Mouse (Mus musculus) embryonic facial prominence, embryonic 10.5 days (tissue): ENCODE data around the gene Slc22a22. TPM values are rescaled to one million over a fixed set of nuclear protein-coding genes. Genes with fewer than 3 reads are reported as not detected.

ENCODE experiments used
- DNase-seq: peaks from one replicate; pipeline ENCODE4 v3.0.0-alpha.2; 2017; ENCODE audit warnings: low spot score
- H3K27ac ChIP-seq: fragments of 300-500 bp; sonication (generic); replicated peaks from 2 replicates; pipeline ENCODE4 v1.5.1; 2016; ENCODE audit warnings: mild to moderate bottlenecking
- H3K27me3 ChIP-seq: fragments of 300-500 bp; sonication (generic); replicated peaks from 2 replicates; pipeline ENCODE4 v1.6.1; 2016; ENCODE audit warnings: low read depth, mild to moderate bottlenecking; ENCODE audit not compliant: poor library complexity, severe bottlenecking
- H3K36me3 ChIP-seq: fragments of 300-500 bp; sonication (generic); replicated peaks from 2 replicates; pipeline ENCODE4 v1.6.1; 2016; ENCODE audit warnings: mild to moderate bottlenecking, moderate library complexity
- H3K4me1 ChIP-seq: fragments of 300-500 bp; sonication (generic); 2 replicates; pipeline ENCODE4 v1.6.1; 2016
- H3K4me3 ChIP-seq: fragments of 300-500 bp; sonication (generic); 2 replicates; pipeline ENCODE4 v1.5.1; 2016; ENCODE audit warnings: mild to moderate bottlenecking, moderate library complexity
- H3K9me3 ChIP-seq: fragments of 300-500 bp; sonication (generic); 2 replicates; pipeline ENCODE4 v1.6.1; 2016; ENCODE audit warnings: mild to moderate bottlenecking
- WGBS: fragments of 180-500 bp; shearing (Covaris S2); methylation state at CpG from one replicate; pipeline ENCODE4 v1.1.7; 2016; 5-methylcytosine and 5-hydroxymethylcytosine counted together
- polyA plus RNA-seq: library from polyadenylated mRNA; unstranded; fragments of >200 nt; fragmentation: Nextera tagmentation; extraction: Ambion mirVana; gene quantifications from 2 replicates; pipeline ENCODE4 v1.2.1, GENCODE M21; 2016

The Slc22a22 gene
- not detected in 2 replicates for polyA plus RNA-seq

- Histone ChIP-seq H3K4me1 (peaks cover 5% of the 10 kb centered on the region), H3K9me3 (no peaks in the 10 kb centered on the region), H3K4me3 (no peak within 1 kb of the TSS), H3K27me3 (no peaks in the 10 kb centered on the region), H3K36me3 (no peaks in the 10 kb centered on the region), H3K27ac (no peak within 1 kb of the TSS)
- DNase-seq: no peak
- 67% methylated on average over 2 of the region's 2 CpGs for WGBS
These were observed at the start of gene Slc22a22 for GRCm38 (mm10) chr15:57477525-57477924. Slc22a22 (minus strand) TSS chr15:57477625.

GRCm38 (mm10) chr15:57523510-57524298 lies 46.3 kb upstream of the Slc22a22 start:
- Histone ChIP-seq H3K4me3 (no peak overlapping the region), H3K36me3 (no peaks in the 10 kb centered on the region), H3K4me1 (peaks cover 37% of the 10 kb centered on the region), H3K27ac (peak overlapping the region; percentile 67), H3K27me3 (0 out of 2 replicates have a peak, but pooled peaks cover 7% of the 10 kb centered on the region), H3K9me3 (no peaks in the 10 kb centered on the region)
- peak; percentile 75 for DNase-seq
- WGBS: 41% methylated on average over 10 of the region's 10 CpGs

GRCm38 (mm10) chr15:57522160-57522559 lies 44.7 kb upstream of the Slc22a22 start:
- Histone ChIP-seq H3K9me3 (no peaks in the 10 kb centered on the region), H3K27ac (no peak overlapping the region), H3K27me3 (0 out of 2 replicates have a peak, but pooled peaks cover 7% of the 10 kb centered on the region), H3K36me3 (no peaks in the 10 kb centered on the region), H3K4me1 (peaks cover 37% of the 10 kb centered on the region), H3K4me3 (no peak overlapping the region)
- no peak for DNase-seq
- 74% methylated on average over 1 of the region's 1 CpGs for WGBS

GRCm38 (mm10) chr15:57509185-57510172 lies 32.1 kb upstream of the Slc22a22 start:
- peak; percentile 77 for DNase-seq
- Histone ChIP-seq H3K4me1 (peaks cover 13% of the 10 kb centered on the region), H3K9me3 (peaks cover 8% of the 10 kb centered on the region; the same call in 1 of the 2 replicates), H3K27me3 (peaks cover 7% of the 10 kb centered on the region), H3K4me3 (peak overlapping the region; percentile 5; the same call in 1 of the 2 replicates), H3K27ac (peak overlapping the region; percentile 81), H3K36me3 (no peaks in the 10 kb centered on the region)
- WGBS: 25% methylated on average over 21 of the region's 21 CpGs

- Histone ChIP-seq H3K9me3 (peaks cover 2% of the 10 kb centered on the region; the same call in 1 of the 2 replicates), H3K4me1 (peaks cover 13% of the 10 kb centered on the region), H3K27me3 (peaks cover 7% of the 10 kb centered on the region), H3K4me3 (no peak overlapping the region), H3K27ac (peak overlapping the region; percentile 81), H3K36me3 (no peaks in the 10 kb centered on the region)
- DNase-seq: peak; percentile 87
- WGBS: 57% methylated on average over 11 of the region's 11 CpGs
These were observed 31.1 kb upstream of the Slc22a22 start for GRCm38 (mm10) chr15:57508242-57509184.

- no peaks in the 10 kb centered on the region for H3K36me3 ChIP-seq
- peaks cover 7% of the 10 kb centered on the region for H3K27me3 ChIP-seq
- H3K9me3 ChIP-seq: no peaks in the 10 kb centered on the region
- no peak overlapping the region for H3K4me3 ChIP-seq
- peaks cover 5% of the 10 kb centered on the region for H3K4me1 ChIP-seq
- no peak overlapping the region for H3K27ac ChIP-seq
- 70% methylated on average over 9 of the region's 9 CpGs for WGBS
- DNase-seq: no peak
These were observed 26.8 kb upstream of the Slc22a22 start for GRCm38 (mm10) chr15:57504126-57504705.

GRCm38 (mm10) chr15:57503656-57504055 lies 26.2 kb upstream of the Slc22a22 start:
- DNase-seq: no peak
- 89% methylated on average over 3 of the region's 3 CpGs for WGBS
- Histone ChIP-seq H3K4me1 (no peaks in the 10 kb centered on the region), H3K27me3 (peaks cover 7% of the 10 kb centered on the region), H3K36me3 (no peaks in the 10 kb centered on the region), H3K27ac (no peak overlapping the region), H3K4me3 (no peak overlapping the region), H3K9me3 (no peaks in the 10 kb centered on the region)

GRCm38 (mm10) chr15:57501559-57501958 lies 24.1 kb upstream of the Slc22a22 start:
- H3K4me3 ChIP-seq: no peak overlapping the region
- no peak for DNase-seq
- H3K27me3 ChIP-seq: peaks cover 7% of the 10 kb centered on the region
- no peak overlapping the region for H3K27ac ChIP-seq
- no peaks in the 10 kb centered on the region for H3K9me3 ChIP-seq
- H3K4me1 ChIP-seq: no peaks in the 10 kb centered on the region
- H3K36me3 ChIP-seq: no peaks in the 10 kb centered on the region

GRCm38 (mm10) chr15:57496106-57496505 lies 18.7 kb upstream of the Slc22a22 start:
- Histone ChIP-seq H3K4me3 (no peak overlapping the region), H3K27me3 (no peaks in the 10 kb centered on the region), H3K4me1 (no peaks in the 10 kb centered on the region), H3K36me3 (no peaks in the 10 kb centered on the region), H3K9me3 (no peaks in the 10 kb centered on the region), H3K27ac (no peak overlapping the region)
- no peak for DNase-seq
- 72% methylated on average over 2 of the region's 2 CpGs for WGBS

- Histone ChIP-seq H3K36me3 (no peaks in the 10 kb centered on the region), H3K4me3 (no peak overlapping the region), H3K4me1 (peaks cover 7% of the 10 kb centered on the region), H3K27ac (no peak overlapping the region), H3K27me3 (no peaks in the 10 kb centered on the region), H3K9me3 (no peaks in the 10 kb centered on the region)
- no peak for DNase-seq
- WGBS: 54% methylated on average over 2 of the region's 2 CpGs
These were observed 5.1 kb upstream of the Slc22a22 start for GRCm38 (mm10) chr15:57482509-57482908.

- H3K4me3 ChIP-seq: no peak overlapping the region
- no peaks in the 10 kb centered on the region for H3K27me3 ChIP-seq
- H3K36me3 ChIP-seq: no peaks in the 10 kb centered on the region
- H3K27ac ChIP-seq: no peak overlapping the region
- WGBS: 31% methylated on average over 3 of the region's 3 CpGs
- peaks cover 9% of the 10 kb centered on the region for H3K4me1 ChIP-seq
- peak; percentile 35 for DNase-seq
- H3K9me3 ChIP-seq: no peaks in the 10 kb centered on the region
These were observed 5.8 kb downstream of the Slc22a22 start for GRCm38 (mm10) chr15:57471648-57472047.
